Mouse (Mus musculus): ENCODE measurements at regions not wholly inside any gene's neighbourhood (a gene's known extent, or its start where the extent isn't known, plus 50 kb on each side); places are given as distances from the start of the nearest gene placed in this dataset.

DNA sequence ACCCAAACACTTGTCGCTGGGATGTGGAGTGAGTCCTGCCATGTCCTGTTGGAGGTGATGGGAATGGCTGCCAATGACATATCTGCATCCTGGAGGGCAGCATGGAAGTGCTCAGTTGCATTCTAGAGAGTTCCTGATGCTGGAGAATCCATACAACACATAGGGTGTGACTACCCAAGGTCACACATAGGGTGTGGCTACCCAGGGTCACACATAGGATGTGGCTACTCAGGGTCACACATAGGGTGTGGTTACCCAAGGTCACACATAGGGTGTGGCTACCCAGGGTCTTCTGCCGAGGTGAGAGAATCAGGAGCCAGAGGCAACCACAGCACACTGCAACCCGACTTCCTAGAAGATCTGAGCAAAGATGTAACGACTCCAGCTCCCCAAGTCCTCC is 514.0 kb downstream of the Fam19a5 start:
- TF ChIP-seq POLR2A (IDR thresholded peaks at IDR 0.05; ENCODE audit: low read depth, low read length), result no peak
- TF ChIP-seq CTCF (IDR thresholded peaks at IDR 0.05; ENCODE audit: extremely low read depth, insufficient read length, insufficient replicate concordance, low read depth, low read length), result no peak

All from small intestine, adult 2 months (tissue).